Mouse (Mus musculus) MEL (cell line): ENCODE data around the gene Baat.

ENCODE experiments used
- CTCF ChIP-seq, 3 experiments: IDR thresholded peaks in 2 of 3; conservative IDR thresholded peaks in 1 of 3; 2 replicates each; pipeline ENCODE4 v1.5.1; 2011 to 2012; ENCODE audit warnings: low read length in 3 of 3, low read depth in 2 of 3, mild to moderate bottlenecking in 2 of 3, improper control_type of control experiment in 1 of 3, inconsistent platforms in 1 of 3, mixed read lengths in 1 of 3, moderate library complexity in 1 of 3; ENCODE audit not compliant: control insufficient read depth in 1 of 3, insufficient read depth in 1 of 3, poor library complexity in 1 of 3, severe bottlenecking in 1 of 3
- EP300 ChIP-seq, 2 experiments: IDR thresholded peaks; 2 replicates each; pipeline ENCODE4 v1.6.1; 2011; ENCODE audit warnings: improper control_type of control experiment in 2 of 2, low read length in 2 of 2, low read depth in 1 of 2, mild to moderate bottlenecking in 1 of 2
- KAT2A ChIP-seq: conservative IDR thresholded peaks from 2 replicates; pipeline ENCODE4 v1.6.1; 2012; ENCODE audit warnings: low read depth, low read length, improper control_type of control experiment, inconsistent platforms
- MAFK ChIP-seq: IDR thresholded peaks from 2 replicates; pipeline ENCODE4 v1.6.1; 2011; ENCODE audit warnings: low read depth, mild to moderate bottlenecking, low read length, improper control_type of control experiment, borderline replicate concordance
- NELFE ChIP-seq: IDR thresholded peaks from 2 replicates; pipeline ENCODE4 v1.6.1; 2011; ENCODE audit warnings: low read depth, low read length, improper control_type of control experiment
- POLR2A ChIP-seq, 2 experiments: IDR thresholded peaks; 2 replicates each; pipeline ENCODE4 v1.6.1; 2011 to 2012; ENCODE audit warnings: low read length in 2 of 2, mild to moderate bottlenecking in 2 of 2, control low read depth in 1 of 2, improper control_type of control experiment in 1 of 2, low read depth in 1 of 2, moderate library complexity in 1 of 2; ENCODE audit not compliant: control insufficient read depth in 1 of 2, insufficient read depth in 1 of 2, poor library complexity in 1 of 2
- RCOR1 ChIP-seq: IDR thresholded peaks from 2 replicates; pipeline ENCODE4 v1.6.1; 2012; ENCODE audit warnings: low read depth, mild to moderate bottlenecking, inconsistent platforms, low read length, improper control_type of control experiment
- TBP ChIP-seq: IDR thresholded peaks from 2 replicates; pipeline ENCODE4 v1.8.0; 2011; ENCODE audit warnings: low read depth, low read length, improper control_type of control experiment
- ZNF384 ChIP-seq: IDR thresholded peaks from 2 replicates; pipeline ENCODE4 v1.6.1; 2012; ENCODE audit warnings: low read depth, mild to moderate bottlenecking, inconsistent platforms, low read length, improper control_type of control experiment

GRCm38 (mm10) chr4:49512636-49513035 lies 6.3 kb upstream of the Baat start:
- TF ChIP-seq TBP = no peak
- no peak for TF ChIP-seq POLR2A (IDR thresholded peaks at IDR 0.05; ENCODE audit: control insufficient read depth in 1 of 2, insufficient read depth in 1 of 2, low read depth in 1 of 2, low read length in 2 of 2, poor library complexity in 1 of 2)
- TF ChIP-seq NELFE = no peak
- no peak for TF ChIP-seq RCOR1
- TF ChIP-seq ZNF384 = no peak
- no peak for TF ChIP-seq EP300 (IDR thresholded peaks at IDR 0.05; ENCODE audit: low read depth in 1 of 2, low read length in 2 of 2)
- TF ChIP-seq MAFK = no peak
- TF ChIP-seq CTCF (IDR thresholded peaks at IDR 0.05 in 2 of 3, conservative IDR thresholded peaks at IDR 0.05 in 1 of 3; ENCODE audit: control insufficient read depth in 1 of 3, insufficient read depth in 1 of 3, low read depth in 2 of 3, low read length in 3 of 3, poor library complexity in 1 of 3, severe bottlenecking in 1 of 3) = no peak
- TF ChIP-seq KAT2A = no peak
